Mouse (Mus musculus) MN1 (cell line): ENCODE data around the gene 9930022D16Rik.

Experiments
- DNase-seq: peaks from one replicate; pipeline ENCODE4 v3.0.0-alpha.2; 2016; ENCODE audit warnings: low spot score

9930022D16Rik gene

DNA sequence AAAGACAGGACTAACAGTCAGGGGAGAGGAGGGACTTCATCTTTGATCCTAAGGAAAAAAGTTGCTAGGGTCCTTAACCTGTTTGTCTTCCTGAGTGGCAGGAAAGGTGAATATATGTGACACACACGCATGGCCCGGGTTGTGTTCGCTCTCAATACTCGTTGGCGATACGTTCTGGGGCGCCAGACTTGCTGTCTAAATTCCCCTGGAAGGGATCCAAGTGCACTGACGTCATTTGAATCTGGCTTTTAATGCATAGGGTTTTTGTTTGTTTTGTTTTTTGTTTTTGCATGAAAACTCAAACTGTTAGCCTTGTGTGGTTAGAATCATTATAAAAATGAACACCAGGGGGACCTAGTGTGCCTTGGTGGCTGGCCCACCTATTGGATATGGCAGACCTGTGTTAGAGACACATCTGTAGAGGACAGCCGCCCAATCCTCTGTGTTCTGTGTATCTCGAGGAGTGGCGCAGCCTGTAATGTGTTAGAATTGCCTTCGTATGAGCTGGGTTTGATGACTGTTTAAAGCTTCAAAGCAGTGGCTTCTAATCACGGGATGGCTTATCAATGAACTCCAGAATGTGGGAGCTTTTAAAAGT, 31.8 kb downstream of the 9930022D16Rik start:
- DNase-seq = peak; percentile 63

DNA sequence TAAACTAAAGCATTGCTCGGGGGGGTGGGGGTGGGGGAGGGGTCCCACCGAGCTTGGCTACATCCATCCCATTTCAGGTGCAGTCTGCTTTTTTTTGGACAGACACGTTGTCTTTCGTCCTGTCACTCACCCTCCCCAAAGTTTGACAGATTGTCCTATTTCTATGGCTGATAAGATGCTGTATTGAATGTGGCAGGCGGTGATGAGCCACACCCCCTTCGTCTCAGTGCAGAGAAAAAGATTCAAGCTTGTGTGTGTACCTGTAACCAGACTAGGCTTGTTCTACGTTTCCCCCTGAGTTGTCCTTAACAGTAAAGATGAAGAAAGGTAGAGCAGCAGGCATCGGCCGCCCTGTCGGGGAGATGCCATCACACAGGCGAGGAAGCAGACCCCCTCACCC, 37.5 kb downstream of the 9930022D16Rik start:
- DNase-seq = no peak

DNA sequence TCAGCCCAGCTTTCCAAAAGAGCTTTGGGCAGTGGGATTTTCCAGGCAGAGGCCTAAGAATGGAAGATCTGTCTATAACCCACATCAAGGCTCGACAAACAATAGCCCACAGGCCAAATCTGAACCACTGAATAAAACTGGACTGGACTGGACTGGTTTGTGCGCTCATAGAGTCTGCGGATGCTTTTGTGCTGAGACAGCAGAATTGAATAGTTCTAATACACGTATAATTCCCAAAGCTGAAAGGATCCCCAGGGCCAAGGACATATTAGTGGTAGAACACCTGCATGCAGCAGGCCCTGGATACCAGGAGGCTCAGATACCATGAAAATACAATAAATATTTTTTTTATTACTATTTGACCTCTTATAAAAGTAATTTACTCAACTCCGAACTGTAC, 42.5 kb downstream of the 9930022D16Rik start:
- DNase-seq = no peak

DNA sequence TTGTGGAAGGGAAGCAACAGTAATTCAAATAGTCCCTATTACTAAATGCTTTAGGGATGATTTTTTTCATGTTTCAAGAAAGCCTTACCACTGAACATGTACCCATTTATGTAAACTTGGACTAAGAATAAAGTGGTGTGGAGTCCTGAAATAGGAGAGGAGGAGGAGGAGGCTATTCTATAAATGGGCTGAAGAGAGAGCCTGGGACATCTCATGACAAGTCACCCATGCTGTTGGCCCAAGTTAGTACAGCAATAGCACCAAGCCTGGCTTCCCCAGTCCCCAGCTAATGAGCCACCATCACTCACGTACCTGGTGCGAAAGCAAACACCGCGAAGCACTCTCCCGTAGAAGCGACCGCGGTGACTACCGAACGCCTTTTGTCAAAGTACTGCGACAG, 44.4 kb downstream of the 9930022D16Rik start:
- no peak for DNase-seq

DNA sequence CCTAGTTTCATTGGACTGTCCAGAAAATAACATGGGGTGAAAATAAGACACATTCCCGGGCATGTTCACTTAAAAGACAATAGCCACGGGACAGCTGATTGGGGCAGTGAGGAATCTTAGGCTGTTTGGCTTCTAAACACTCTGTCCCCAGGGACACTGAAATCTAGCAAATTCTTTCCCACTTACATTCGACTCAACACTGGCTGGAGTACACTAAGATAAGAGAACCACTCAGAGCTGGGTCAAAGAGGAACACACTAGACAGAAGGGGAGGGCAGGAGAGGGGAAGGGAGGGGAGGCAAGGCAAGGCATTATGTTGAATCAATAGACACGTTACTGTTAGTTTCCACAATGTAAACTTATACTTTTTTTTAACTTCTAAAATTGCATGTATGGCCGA, 46.9 kb downstream of the 9930022D16Rik start:
- no peak for DNase-seq

DNA sequence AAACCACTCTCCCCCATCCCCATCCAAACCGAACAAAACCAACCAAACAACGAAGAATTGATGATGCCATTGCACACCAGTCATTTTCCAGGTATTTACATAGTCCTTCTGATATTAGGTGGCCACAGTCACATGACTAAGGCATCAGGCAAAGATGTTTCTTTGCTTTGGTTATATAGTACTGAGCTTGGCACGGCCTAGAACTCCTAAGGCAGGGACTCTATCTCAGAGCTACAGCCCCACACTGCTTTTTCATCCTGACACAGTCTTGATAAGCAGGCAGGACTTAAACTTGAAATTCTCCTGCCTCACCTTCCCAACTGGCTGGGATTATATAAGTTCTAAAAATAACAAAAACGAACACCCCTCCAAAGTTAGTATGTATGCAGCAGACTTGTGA, 51.4 kb downstream of the 9930022D16Rik start:
- DNase-seq = no peak

DNA sequence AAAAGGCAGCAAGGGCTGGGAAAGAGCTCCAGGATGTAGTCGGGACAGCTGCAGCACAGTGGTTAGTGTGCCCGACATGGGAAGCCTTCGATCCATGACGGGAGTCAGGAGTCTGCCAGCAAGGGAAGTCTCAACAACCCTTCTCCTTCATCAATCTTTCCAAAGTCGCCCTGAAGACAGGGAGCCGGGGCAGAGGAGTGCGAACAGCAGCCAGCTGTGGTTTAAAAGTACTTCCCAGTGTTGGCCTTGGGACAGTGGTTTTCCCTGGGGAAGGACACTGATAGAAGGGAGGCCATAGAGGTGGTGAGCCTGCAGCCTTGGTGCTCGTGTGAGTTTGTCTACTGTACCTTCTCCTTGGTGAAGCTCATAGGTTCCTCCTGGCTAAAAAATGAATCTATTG, 53.3 kb downstream of the 9930022D16Rik start:
- DNase-seq = no peak

DNA sequence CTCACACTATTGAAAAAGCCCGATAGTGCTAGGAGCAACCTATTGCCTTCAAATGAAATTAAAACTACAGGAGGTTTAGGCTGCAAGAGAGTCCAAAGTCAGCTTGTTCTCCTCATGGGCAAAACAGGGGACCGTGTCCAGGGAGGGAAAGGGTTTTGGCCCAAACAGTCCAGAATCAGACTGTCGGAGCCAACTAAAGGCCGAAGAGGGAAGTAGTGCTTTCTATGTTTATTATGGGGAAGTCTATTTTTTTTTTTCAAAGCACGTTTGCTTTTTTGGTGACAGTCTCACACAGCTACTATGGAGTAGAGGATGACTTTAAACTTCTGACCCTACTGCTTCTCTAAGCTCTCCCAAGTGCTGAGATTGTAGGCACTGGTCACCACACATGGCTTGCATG, 54.4 kb downstream of the 9930022D16Rik start:
- DNase-seq = no peak
